Mouse (Mus musculus): Measurements from ENCODE around the gene 9130213A22Rik. TPM values are rescaled to one million over a fixed set of nuclear protein-coding genes. Genes with fewer than 3 reads are reported as not detected.

The 9130213A22Rik gene
- polyA plus RNA-seq, 1 experiment = 1.2 TPM

DNA sequence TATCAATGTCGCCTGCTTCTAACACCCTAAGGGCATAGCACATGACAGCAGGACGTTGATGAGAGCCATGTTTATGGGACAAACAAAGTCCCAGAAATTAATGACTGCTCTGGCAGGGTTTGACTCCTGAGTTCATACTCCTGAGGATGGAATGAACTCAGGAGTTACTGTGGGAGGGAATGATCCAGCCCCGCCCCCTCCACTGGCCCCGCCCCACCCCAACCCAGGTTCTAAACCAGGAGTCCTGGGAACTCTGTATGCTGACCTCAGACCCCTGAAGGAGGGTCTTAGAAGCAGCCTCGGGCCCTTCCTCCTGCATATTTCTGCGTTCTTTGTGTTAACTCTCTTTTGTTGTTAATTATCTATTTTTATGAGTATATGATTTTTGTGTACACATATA, 36.8 kb downstream of the 9130213A22Rik start:
- WGBS = 63% methylated on average over 6 of the region's 6 CpGs
- TF ChIP-seq CTCF (IDR thresholded peaks at IDR 0.05; ENCODE audit: insufficient read depth, low read length) (no peak), POLR2A (IDR thresholded peaks at IDR 0.05; ENCODE audit: borderline replicate concordance, extremely low read depth, low read depth, low read length) (no peak)

DNA sequence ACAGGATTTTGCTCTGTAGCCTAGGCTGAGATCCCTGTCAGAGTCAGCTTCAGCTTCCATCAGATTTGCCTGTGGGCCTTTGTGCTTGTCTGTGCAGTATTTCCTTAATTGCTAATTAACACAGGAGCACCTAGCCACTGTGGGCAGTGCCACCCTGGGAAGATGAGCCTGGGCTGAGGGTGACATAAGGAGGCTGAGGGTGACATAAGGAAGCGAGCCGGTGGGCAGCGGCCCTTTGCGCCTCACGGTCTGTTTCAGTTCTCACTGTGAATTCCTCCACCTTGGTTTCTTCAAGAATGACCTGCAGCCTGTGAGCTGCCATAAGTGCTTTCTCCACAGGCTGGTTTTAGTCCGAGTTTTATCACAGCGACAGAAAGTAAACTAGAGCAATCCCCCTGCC, 40.8 kb downstream of the 9130213A22Rik start:
- H3K4me1 ChIP-seq (ENCODE audit: control insufficient read depth, insufficient read depth, low read length) = no peaks in the 10 kb centered on the region
- no peak for TF ChIP-seq CTCF (IDR thresholded peaks at IDR 0.05; ENCODE audit: insufficient read depth, low read length)
- no peak for TF ChIP-seq POLR2A (IDR thresholded peaks at IDR 0.05; ENCODE audit: borderline replicate concordance, extremely low read depth, low read depth, low read length)
- no peak for DNase-seq
- H3K4me3 ChIP-seq (replicated peaks; ENCODE audit: extremely low read depth, low read depth, low read length) = no peak overlapping the region
- WGBS = 76% methylated on average over 7 of the region's 7 CpGs

More for the DNA sequence above, 36.8 kb downstream of the 9130213A22Rik start:
- Histone ChIP-seq H3K4me1 (ENCODE audit: control insufficient read depth, insufficient read depth, low read length) (peaks cover 11% of the 10 kb centered on the region), H3K4me3 (replicated peaks; ENCODE audit: extremely low read depth, low read depth, low read length) (no peak overlapping the region)
- no peak for DNase-seq

DNA sequence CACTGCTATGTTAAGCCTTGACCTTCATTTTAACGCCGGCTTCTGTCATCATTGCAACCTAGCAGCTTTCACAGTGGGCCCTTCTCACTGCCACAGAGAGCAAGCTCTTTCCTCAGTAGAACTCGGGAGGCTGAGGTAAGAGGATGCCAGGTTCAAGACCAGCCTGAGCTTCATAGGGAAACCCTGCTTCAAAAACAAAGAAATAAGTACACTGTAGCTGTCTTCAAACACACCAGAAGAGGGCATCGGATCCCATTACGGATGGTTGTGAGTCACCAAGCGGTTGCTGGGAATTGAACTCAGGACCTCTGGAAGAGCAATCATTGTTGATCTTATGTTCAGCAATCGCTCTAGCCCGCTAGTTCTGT, 41.5 kb downstream of the 9130213A22Rik start:
- 87% methylated on average over 8 of the region's 8 CpGs for WGBS
- Histone ChIP-seq H3K4me3 (replicated peaks; ENCODE audit: extremely low read depth, low read depth, low read length) (no peak overlapping the region), H3K4me1 (ENCODE audit: control insufficient read depth, insufficient read depth, low read length) (no peaks in the 10 kb centered on the region)
- TF ChIP-seq CTCF (IDR thresholded peaks at IDR 0.05; ENCODE audit: insufficient read depth, low read length) = no peak
- TF ChIP-seq POLR2A (IDR thresholded peaks at IDR 0.05; ENCODE audit: borderline replicate concordance, extremely low read depth, low read depth, low read length) = no peak
- no peak for DNase-seq

DNA sequence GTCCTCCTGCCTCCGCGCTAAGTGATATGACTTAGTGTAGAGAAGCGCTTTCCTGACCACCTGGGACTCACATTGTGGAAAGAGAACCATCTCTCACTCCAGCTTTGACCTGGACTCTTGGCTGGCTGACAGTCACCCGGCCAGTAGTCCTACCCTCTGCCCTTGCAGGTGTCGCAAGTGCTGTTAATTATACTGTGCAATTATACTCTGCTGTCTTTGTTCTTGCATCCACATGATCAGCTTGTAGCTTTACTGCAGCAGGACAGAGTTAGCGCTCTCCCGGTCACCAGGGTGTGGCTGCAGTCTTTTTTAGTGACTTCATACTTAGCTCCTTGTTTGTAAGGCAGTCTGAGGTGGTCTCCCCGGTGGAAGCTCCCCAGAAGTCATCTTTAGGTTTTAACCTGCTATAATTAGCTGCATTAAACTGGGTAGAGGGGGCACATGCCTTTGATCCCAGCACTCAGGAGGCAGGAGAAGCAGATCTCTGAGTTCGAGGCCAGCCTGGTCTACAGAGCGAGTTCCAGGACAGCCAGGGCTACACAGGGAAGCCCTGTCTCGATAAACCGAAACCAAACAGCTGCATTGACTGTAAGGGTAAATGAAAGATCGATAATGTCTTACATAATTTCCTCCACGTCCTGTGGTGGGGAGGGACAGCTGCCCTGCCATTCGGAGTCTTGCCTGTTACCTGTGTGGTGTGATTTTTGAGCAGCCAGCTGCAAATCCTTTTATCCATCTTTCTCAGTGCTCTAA, 42.1 kb downstream of the 9130213A22Rik start:
- Histone ChIP-seq H3K4me1 (ENCODE audit: control insufficient read depth, insufficient read depth, low read length) (no peaks in the 10 kb centered on the region), H3K4me3 (replicated peaks; ENCODE audit: extremely low read depth, low read depth, low read length) (no peak overlapping the region)
- WGBS = 77% methylated on average over 15 of the region's 15 CpGs
- no peak for DNase-seq
- TF ChIP-seq CTCF (IDR thresholded peaks at IDR 0.05; ENCODE audit: insufficient read depth, low read length) = no peak
- no peak for TF ChIP-seq POLR2A (IDR thresholded peaks at IDR 0.05; ENCODE audit: borderline replicate concordance, extremely low read depth, low read depth, low read length)

DNA sequence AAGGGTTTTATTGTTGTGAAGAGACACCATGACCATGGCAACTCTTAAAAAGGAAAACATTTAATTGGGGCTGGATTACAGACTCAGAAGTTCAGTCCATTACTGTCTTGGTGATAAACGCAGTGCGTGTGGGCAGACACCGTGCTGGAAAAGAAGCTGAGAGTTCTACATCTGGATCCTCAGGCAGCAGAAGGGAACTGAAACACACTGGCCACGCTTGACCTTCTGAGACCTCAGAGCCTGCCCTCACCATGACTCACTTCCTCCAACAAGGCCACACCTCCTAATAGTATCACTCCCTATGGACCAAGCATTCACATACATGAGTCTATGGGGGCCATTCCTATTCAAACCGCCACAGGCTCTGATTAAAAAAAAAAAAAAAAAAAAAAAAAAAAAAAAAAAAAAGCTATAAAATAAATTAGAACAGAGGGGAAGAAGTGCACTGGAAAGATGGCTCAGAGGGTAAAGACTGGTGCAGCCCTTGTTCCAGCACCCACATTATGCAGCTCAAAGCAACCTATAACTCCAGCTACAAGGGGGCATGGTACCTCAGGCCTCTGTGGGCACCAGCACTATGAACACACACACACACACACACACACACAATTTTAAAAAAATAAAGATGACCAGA, 43.5 kb downstream of the 9130213A22Rik start:
- Histone ChIP-seq H3K4me3 (replicated peaks; ENCODE audit: extremely low read depth, low read depth, low read length) (no peak overlapping the region), H3K4me1 (ENCODE audit: control insufficient read depth, insufficient read depth, low read length) (no peaks in the 10 kb centered on the region)
- no peak for DNase-seq
- WGBS = 43% methylated on average over 5 of the region's 5 CpGs
- TF ChIP-seq POLR2A (IDR thresholded peaks at IDR 0.05; ENCODE audit: borderline replicate concordance, extremely low read depth, low read depth, low read length) (no peak), CTCF (IDR thresholded peaks at IDR 0.05; ENCODE audit: insufficient read depth, low read length) (no peak)

DNA sequence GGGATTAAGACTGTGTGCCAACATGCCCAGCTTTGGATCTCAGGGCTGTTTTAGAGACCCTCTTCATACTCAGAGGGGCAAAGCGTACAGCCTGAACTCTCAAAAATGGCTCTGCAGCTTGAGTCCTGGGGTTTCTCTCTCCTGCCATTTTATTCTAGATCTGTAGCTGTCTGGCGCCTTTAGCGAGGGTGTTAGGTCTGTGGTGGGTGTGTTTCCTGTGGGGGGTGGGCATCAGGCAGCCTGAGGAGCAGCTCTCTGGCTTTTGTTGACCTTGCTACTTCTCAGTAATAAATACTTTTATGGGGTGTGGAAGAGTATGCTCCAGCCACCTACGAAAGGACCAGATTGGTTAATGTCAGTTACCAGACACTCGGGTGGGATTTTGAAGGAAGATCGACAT, 44.3 kb downstream of the 9130213A22Rik start:
- no peak for TF ChIP-seq POLR2A (IDR thresholded peaks at IDR 0.05; ENCODE audit: borderline replicate concordance, extremely low read depth, low read depth, low read length)
- no peak for TF ChIP-seq CTCF (IDR thresholded peaks at IDR 0.05; ENCODE audit: insufficient read depth, low read length)
- Histone ChIP-seq H3K4me3 (replicated peaks; ENCODE audit: extremely low read depth, low read depth, low read length) (no peak overlapping the region), H3K4me1 (ENCODE audit: control insufficient read depth, insufficient read depth, low read length) (peaks cover 3% of the 10 kb centered on the region; the same call in 1 of the 2 replicates)
- no peak for DNase-seq
- WGBS = 77% methylated on average over 6 of the region's 6 CpGs

DNA sequence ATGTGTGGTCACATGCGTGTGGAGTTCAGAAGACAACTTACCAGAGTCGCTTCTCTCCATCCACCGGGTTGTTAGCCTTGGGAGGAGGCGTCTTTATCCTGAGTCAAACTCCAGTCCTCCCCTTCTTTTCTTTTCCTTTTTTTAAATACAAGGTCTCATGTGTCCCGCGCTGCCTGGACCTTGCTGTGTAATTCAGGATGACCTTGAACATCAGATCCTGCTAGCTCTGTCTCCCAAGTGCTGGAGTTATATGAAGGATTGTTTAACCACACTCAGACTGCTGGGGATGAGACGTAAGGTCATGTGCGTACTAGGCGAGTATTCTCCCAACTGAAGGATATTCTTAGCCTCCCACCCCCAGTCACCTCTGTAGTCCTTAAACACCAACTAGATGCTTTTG, 45.1 kb downstream of the 9130213A22Rik start:
- peaks cover 6% of the 10 kb centered on the region; the same call in 1 of the 2 replicates for H3K4me1 ChIP-seq (ENCODE audit: control insufficient read depth, insufficient read depth, low read length)
- DNase-seq = no peak
- WGBS = 82% methylated on average over 9 of the region's 9 CpGs
- no peak for TF ChIP-seq POLR2A (IDR thresholded peaks at IDR 0.05; ENCODE audit: borderline replicate concordance, extremely low read depth, low read depth, low read length)
- TF ChIP-seq CTCF (IDR thresholded peaks at IDR 0.05; ENCODE audit: insufficient read depth, low read length) = no peak
- H3K4me3 ChIP-seq (replicated peaks; ENCODE audit: extremely low read depth, low read depth, low read length) = no peak overlapping the region

DNA sequence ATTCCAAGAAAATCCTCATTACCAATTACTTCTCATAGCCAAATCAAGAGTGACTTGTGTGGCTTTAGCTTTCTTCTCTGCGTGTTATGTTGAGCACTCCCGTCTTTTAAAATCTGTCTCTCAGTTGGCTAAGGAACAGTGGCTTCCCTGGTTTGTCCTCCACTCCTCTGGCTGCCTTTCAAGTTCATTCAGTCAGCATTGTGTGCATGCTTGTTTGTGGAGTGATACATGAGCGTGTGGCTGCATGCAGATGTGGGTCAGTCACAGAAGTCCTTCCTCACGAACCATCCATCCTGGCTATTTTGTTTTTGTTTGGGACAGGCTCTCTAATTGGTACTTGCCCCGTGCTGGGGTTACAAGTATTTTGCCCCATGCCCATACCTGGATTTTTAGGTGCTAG, 45.8 kb downstream of the 9130213A22Rik start:
- TF ChIP-seq CTCF (IDR thresholded peaks at IDR 0.05; ENCODE audit: insufficient read depth, low read length) (no peak), POLR2A (IDR thresholded peaks at IDR 0.05; ENCODE audit: borderline replicate concordance, extremely low read depth, low read depth, low read length) (no peak)
- WGBS = 65% methylated on average over 5 of the region's 5 CpGs
- H3K4me1 ChIP-seq (ENCODE audit: control insufficient read depth, insufficient read depth, low read length) = peaks cover 6% of the 10 kb centered on the region; the same call in 1 of the 2 replicates
- DNase-seq = no peak
- no peak overlapping the region for H3K4me3 ChIP-seq (replicated peaks; ENCODE audit: extremely low read depth, low read depth, low read length)

DNA sequence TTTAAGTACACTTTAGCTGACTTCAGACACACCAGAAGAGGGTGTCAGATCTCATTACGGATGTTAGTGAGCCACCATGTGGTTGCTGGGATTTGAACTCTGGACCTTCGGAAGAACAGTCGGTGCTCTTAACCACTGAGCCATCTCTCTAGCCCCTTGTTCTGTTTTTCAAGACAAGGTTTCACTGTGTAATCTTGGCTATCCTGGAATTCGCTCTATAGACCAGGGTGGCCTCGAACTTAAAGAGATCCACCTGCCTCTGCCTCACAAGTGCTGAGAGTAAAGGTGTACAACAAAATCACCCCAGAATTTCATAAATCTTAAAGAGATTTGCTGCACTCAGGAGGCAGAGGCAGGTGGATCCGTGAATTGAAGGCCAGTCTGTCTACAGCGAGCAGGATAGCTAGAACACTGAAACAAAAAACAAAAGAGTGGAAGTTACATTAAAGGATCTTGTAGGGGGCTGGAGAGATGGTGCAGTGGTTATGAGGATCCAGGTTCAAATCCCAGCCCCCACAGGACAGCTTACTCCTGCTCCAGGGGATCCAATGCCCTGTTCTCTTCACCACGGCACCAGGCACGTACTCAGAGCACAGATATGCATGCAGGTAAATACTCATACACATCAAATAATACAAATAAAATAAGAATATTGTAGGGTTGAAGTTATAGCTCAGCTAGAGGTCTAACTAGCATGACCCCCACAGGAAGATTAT, 46.5 kb downstream of the 9130213A22Rik start:
- WGBS = 51% methylated on average over 9 of the region's 9 CpGs
- TF ChIP-seq POLR2A (IDR thresholded peaks at IDR 0.05; ENCODE audit: borderline replicate concordance, extremely low read depth, low read depth, low read length) = no peak
- no peak for TF ChIP-seq CTCF (IDR thresholded peaks at IDR 0.05; ENCODE audit: insufficient read depth, low read length)
- no peak overlapping the region for H3K4me3 ChIP-seq (replicated peaks; ENCODE audit: extremely low read depth, low read depth, low read length)
- no peak for DNase-seq
- peaks cover 9% of the 10 kb centered on the region for H3K4me1 ChIP-seq (ENCODE audit: control insufficient read depth, insufficient read depth, low read length)
